Mouse (Mus musculus) heart, embryonic 11.5 days (tissue): ENCODE data around the gene Erg. TPM values are rescaled to one million over a fixed set of nuclear protein-coding genes. Genes with fewer than 3 reads are reported as not detected.

Experiments
- polyA plus RNA-seq: library from polyadenylated mRNA; unstranded; fragments of >200 nt; fragmentation: Nextera tagmentation; extraction: Ambion mirVana; gene quantifications from 2 replicates; pipeline ENCODE4 v1.2.1, GENCODE M21; 2014

The Erg gene
- polyA plus RNA-seq, 1 experiment from 2014 or later: 4.8 TPM

Other genes with a start within 250 kb of the Erg start
- gene Ets2, start 115.5 kb upstream of the Erg start, polyA plus RNA-seq: 26.8 and 45.4 TPM in 2 replicates